Mouse (Mus musculus) liver, embryonic 15.5 days (tissue): ENCODE results near the gene Tcl1b5. TPM values are rescaled to one million over a fixed set of nuclear protein-coding genes. Genes with fewer than 3 reads are reported as not detected.

Experiments
- ATAC-seq: fragments of 200-750 bp; cut with Nextera tagmentation; 2 replicates; pipeline ENCODE4 v1.8.0; 2017; ENCODE audit warnings: moderate number of reproducible peaks, mild to moderate bottlenecking, moderate library complexity; ENCODE audit not compliant: insufficient read depth
- H3K27ac ChIP-seq: fragments of 300-500 bp; sonication (generic); replicated peaks from 2 replicates; pipeline ENCODE4 v1.5.1; 2015; ENCODE audit warnings: mild to moderate bottlenecking, inconsistent platforms
- H3K27me3 ChIP-seq: fragments of 300-500 bp; sonication (generic); 2 replicates; pipeline ENCODE4 v1.6.1; 2015; ENCODE audit warnings: mild to moderate bottlenecking, inconsistent platforms
- H3K36me3 ChIP-seq: fragments of 300-500 bp; sonication (generic); replicated peaks from 2 replicates; pipeline ENCODE4 v1.6.1; 2015; ENCODE audit warnings: moderate library complexity, mild to moderate bottlenecking, inconsistent platforms
- H3K4me1 ChIP-seq: fragments of 300-500 bp; sonication (generic); replicated peaks from 2 replicates; pipeline ENCODE4 v1.6.1; 2015; ENCODE audit warnings: inconsistent platforms
- H3K4me2 ChIP-seq: fragments of 300-500 bp; sonication (generic); 2 replicates; pipeline ENCODE4 v1.6.1; 2015; ENCODE audit warnings: moderate library complexity, mild to moderate bottlenecking, inconsistent platforms
- H3K4me3 ChIP-seq: fragments of 300-500 bp; sonication (generic); replicated peaks from 2 replicates; pipeline ENCODE4 v1.5.1; 2015; ENCODE audit warnings: mild to moderate bottlenecking, inconsistent platforms
- H3K9ac ChIP-seq: fragments of 300-500 bp; sonication (generic); 2 replicates; pipeline ENCODE4 v1.6.1; 2015; ENCODE audit warnings: moderate library complexity, mild to moderate bottlenecking, inconsistent platforms
- H3K9me3 ChIP-seq: fragments of 300-500 bp; sonication (generic); replicated peaks from 2 replicates; pipeline ENCODE4 v1.6.1; 2016; ENCODE audit warnings: inconsistent platforms
- WGBS: fragments of 180-500 bp; shearing (Covaris S2); methylation state at CpG from one replicate; pipeline ENCODE4 v1.1.7; 2015; ENCODE audit warnings: mixed read lengths; ENCODE audit not compliant: insufficient replicate concordance; 5-methylcytosine and 5-hydroxymethylcytosine counted together
- polyA plus RNA-seq: library from polyadenylated mRNA; unstranded; fragments of >200 nt; fragmentation: Nextera tagmentation; extraction: Ambion mirVana; gene quantifications from 2 replicates; pipeline ENCODE4 v1.2.1, GENCODE M21; 2015

Gene Tcl1b5
- polyA plus RNA-seq, 1 experiment from 2014 or later, result not detected

DNA sequence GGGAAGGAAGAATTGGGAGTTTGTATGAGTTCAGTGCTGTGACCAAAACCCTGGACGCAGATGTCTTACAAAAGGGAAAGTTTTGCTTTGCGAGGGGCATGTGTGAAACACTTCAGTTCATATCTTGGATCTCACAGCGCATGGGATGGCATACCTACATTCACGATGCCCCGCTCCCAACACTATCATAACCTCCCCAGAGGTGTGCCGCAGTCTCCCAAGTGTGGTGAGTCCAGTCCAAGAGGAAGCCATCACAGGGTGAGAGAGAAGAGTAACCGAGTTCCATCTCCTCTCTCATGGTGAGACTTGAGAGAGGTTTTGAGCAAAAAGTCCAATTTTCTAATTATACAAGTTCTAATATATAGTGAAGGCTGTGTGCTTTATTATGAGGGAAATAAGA is 33.1 kb downstream of the Tcl1b5 start:
- Histone ChIP-seq H3K9me3 (no peaks in the 10 kb centered on the region), H3K27ac (no peak overlapping the region), H3K4me3 (no peak overlapping the region), H3K4me2 (no peak overlapping the region), H3K36me3 (no peaks in the 10 kb centered on the region), H3K9ac (no peak overlapping the region), H3K27me3 (no peaks in the 10 kb centered on the region), H3K4me1 (no peaks in the 10 kb centered on the region)
- WGBS, result 68% methylated on average over 7 of the region's 7 CpGs
- no peak for ATAC-seq

DNA sequence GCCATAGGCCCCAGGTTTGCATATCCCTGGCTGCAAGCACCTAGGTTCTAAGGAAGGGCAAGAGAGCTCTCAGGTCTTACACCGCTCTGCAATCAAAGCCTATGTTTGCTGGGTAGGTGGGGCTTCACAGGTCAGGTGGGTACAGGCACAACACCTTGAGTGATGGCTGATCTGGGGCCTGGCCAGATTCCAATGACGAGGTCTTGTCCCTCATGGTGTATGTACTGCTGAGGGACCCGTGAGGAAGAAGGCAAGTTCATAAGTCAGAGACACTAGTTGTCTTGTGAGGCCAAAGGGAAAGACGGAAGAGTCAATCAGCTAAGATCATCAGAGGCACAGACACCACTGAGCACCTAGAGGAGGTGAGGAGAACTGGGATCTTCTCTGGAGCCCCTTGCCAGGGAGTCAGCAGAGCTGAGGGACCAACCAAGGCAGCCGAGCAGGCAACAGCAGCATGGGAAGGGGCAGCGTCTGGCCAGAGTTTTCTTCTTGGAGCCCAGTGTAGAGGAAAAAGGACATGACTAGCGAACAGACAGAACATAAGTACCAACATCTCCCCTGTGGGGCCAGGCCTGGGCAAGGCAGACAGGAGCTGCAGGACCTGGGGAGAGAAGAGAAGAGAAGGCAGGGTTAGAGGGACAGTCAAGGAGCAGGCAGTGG is 41.1 kb downstream of the Tcl1b5 start:
- Histone ChIP-seq H3K36me3 (no peaks in the 10 kb centered on the region), H3K4me2 (no peak overlapping the region), H3K9me3 (no peaks in the 10 kb centered on the region), H3K27me3 (no peaks in the 10 kb centered on the region), H3K4me1 (no peaks in the 10 kb centered on the region), H3K9ac (no peak overlapping the region), H3K27ac (no peak overlapping the region), H3K4me3 (no peak overlapping the region)
- ATAC-seq, result no peak
- 60% methylated on average over 7 of the region's 7 CpGs for WGBS

DNA sequence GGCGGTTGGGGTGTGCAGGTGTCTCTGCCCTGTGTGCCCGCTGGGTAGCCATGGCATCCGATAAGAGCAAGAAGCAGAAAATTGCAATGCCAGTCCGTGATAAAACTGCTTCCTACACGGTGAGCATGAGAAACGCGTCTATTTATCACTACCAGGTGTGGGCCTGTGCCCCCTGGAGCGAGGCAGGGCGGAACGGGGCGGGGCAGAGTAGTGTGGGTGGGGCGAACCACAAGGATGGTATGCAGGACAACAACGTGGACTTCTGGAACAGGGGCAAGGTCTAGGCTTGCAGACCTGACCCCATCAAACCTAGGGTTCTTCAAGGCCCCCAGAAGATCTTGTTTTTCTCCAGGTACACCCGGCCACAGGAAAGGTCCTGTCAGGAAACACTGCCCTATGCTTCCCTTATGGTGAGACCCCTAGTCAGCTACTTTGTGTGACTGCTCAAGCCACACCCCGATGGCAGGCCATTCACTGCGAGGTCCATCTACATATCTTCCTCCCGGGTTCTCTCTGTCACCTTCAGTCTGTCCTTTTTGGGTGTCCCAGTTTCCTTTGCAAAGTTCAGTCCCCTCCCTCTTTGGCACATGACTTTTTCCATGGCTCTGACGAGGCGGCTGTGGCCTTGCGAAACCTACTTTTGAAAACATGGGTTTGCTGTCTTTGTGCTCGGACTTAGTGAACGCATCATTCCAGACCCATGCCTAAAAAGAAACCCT is 46.6 kb downstream of the Tcl1b5 start, which contains the start of gene Tcl1:
TSS of gene Tcl1 (minus strand) at position 193 of the 719 bp plus-strand sequence.
- Histone ChIP-seq H3K4me3 (no peak within 1 kb of the TSS), H3K9me3 (no peaks in the 10 kb centered on the region), H3K9ac (no peak within 1 kb of the TSS), H3K27ac (no peak within 1 kb of the TSS), H3K4me1 (no peaks in the 10 kb centered on the region), H3K36me3 (no peaks in the 10 kb centered on the region), H3K27me3 (no peaks in the 10 kb centered on the region), H3K4me2 (no peak within 1 kb of the TSS)
- WGBS, result 72% methylated on average over 22 of the region's 22 CpGs
- no peak for ATAC-seq

DNA sequence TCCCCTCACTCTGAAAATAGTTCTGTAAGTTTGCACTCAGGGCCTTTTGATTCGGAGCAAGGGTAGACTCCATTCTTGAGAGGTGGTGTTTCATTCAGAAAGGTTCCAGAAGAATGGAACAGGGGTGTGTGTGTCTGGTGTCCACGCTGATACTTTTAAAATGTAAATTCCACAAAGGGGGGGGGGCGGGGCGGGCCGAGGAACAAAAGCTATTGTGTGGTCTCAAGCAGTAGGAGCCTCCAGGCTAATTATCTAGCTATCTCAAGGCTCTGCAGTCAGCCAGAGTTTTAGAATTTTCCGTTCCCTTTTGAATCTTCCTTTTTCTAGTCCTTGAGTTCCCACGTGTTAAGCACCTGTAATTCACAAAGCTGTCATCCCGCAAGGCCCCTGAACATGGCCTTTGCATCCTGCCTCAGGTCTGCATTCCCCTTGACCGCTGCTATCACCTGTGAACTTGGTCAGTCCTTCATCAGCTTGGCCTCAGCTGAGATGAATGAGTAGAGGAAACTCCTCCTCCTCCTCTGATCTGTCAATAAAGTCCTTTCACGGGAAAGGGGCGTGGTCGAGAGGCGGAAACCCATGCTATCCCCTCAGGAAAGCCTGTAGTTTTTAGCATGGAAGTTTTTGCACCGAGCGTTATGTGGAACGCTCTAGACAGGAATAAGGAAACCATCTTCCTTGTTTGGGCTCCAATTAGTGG is 48.6 kb downstream of the Tcl1b5 start:
- H3K36me3 ChIP-seq, result no peaks in the 10 kb centered on the region
- no peak overlapping the region for H3K9ac ChIP-seq

More for the DNA sequence above, 48.6 kb downstream of the Tcl1b5 start:
- 51% methylated on average over 16 of the region's 16 CpGs for WGBS
- no peaks in the 10 kb centered on the region for H3K27me3 ChIP-seq
- no peaks in the 10 kb centered on the region for H3K4me1 ChIP-seq
- no peak overlapping the region for H3K4me3 ChIP-seq
- no peak for ATAC-seq
- H3K9me3 ChIP-seq, result no peaks in the 10 kb centered on the region
- no peak overlapping the region for H3K4me2 ChIP-seq
- H3K27ac ChIP-seq, result no peak overlapping the region

Other genes starting within 250 kb of the Tcl1b5 start
- 2.9 and 3.0 TPM in 2 replicates for gene Syne3, start 166.5 kb upstream of the Tcl1b5 start, polyA plus RNA-seq
- gene Glrx5, start 143.7 kb upstream of the Tcl1b5 start, polyA plus RNA-seq, result 496 and 514 TPM in 2 replicates
- gene Tcl1b2, start 30.3 kb upstream of the Tcl1b5 start, polyA plus RNA-seq, result not detected in 2 replicates
- gene Tcl1b1, start 16.7 kb upstream of the Tcl1b5 start, polyA plus RNA-seq, result not detected in 2 replicates
- gene Tcl1b3, start 14.7 kb downstream of the Tcl1b5 start, polyA plus RNA-seq, result not detected in 2 replicates
- not detected in 2 replicates for gene Tcl1b4, start 25.6 kb downstream of the Tcl1b5 start, polyA plus RNA-seq
- not detected in 2 replicates for gene Tcl1, start 46.4 kb downstream of the Tcl1b5 start, polyA plus RNA-seq
- gene Tunar, start 157.5 kb downstream of the Tcl1b5 start, polyA plus RNA-seq, result 0.03 TPM in 1 of 2 replicates, not detected in the other